Mouse (Mus musculus) liver, embryonic 14.5 days (tissue): Measurements from ENCODE around the gene Shtn1. TPM values are rescaled to one million over a fixed set of nuclear protein-coding genes. Genes with fewer than 3 reads are reported as not detected.

Experiments used
- ATAC-seq: fragments of 200-750 bp; cut with Nextera tagmentation; 2 replicates; pipeline ENCODE4 v1.8.0; 2017; ENCODE audit warnings: moderate number of reproducible peaks, mild to moderate bottlenecking, moderate library complexity; ENCODE audit not compliant: insufficient read depth
- DNase-seq, 3 experiments: peaks; one replicate each; pipeline ENCODE4 v3.0.0-alpha.2; 2012 to 2013; ENCODE audit warnings: low read depth in 3 of 3, low spot score in 3 of 3
- H3K27ac ChIP-seq: fragments of 300-500 bp; sonication (generic); 2 replicates; pipeline ENCODE4 v1.5.1; 2014; ENCODE audit warnings: moderate library complexity, mild to moderate bottlenecking, control low read depth, inconsistent platforms
- H3K27me3 ChIP-seq: fragments of 300-500 bp; sonication (generic); 2 replicates; pipeline ENCODE4 v1.6.1; 2014; ENCODE audit warnings: mild to moderate bottlenecking, low read length, moderate library complexity; ENCODE audit not compliant: control insufficient read depth, insufficient read depth
- H3K36me3 ChIP-seq: fragments of 300-500 bp; sonication (generic); replicated peaks from 2 replicates; pipeline ENCODE4 v1.6.1; 2014; ENCODE audit warnings: low read depth; ENCODE audit not compliant: control insufficient read depth, insufficient read depth
- H3K4me1 ChIP-seq, 2 experiments: fragments of 200-500 bp in 1 of 2; fragments of 300-500 bp in 1 of 2; sonication (generic) in 1 of 2; replicated peaks; 2 replicates each; pipeline ENCODE4 v1.6.1; 2012 to 2014; ENCODE audit warnings: antibody characterized with exemption in 1 of 2, inconsistent platforms in 1 of 2, low read length in 1 of 2; ENCODE audit not compliant: control insufficient read depth in 2 of 2, insufficient read depth in 2 of 2
- H3K4me2 ChIP-seq: fragments of 300-500 bp; sonication (generic); 2 replicates; pipeline ENCODE4 v1.6.1; 2014; ENCODE audit warnings: low read depth, mild to moderate bottlenecking, control low read depth, moderate library complexity
- H3K4me3 ChIP-seq, 2 experiments: fragments of 200-500 bp in 1 of 2; fragments of 300-500 bp in 1 of 2; sonication (generic) in 1 of 2; 2 replicates each; pipeline ENCODE4 v1.5.1; 2012 to 2014; ENCODE audit warnings: low read depth in 2 of 2, low read length in 2 of 2, mild to moderate bottlenecking in 2 of 2, control low read depth in 1 of 2, inconsistent platforms in 1 of 2, moderate library complexity in 1 of 2; ENCODE audit not compliant: insufficient read depth in 1 of 2
- H3K9ac ChIP-seq: fragments of 300-500 bp; sonication (generic); replicated peaks from 2 replicates; pipeline ENCODE4 v1.6.1; 2014; ENCODE audit warnings: mild to moderate bottlenecking, control low read depth, moderate library complexity
- H3K9me3 ChIP-seq: fragments of 300-500 bp; sonication (generic); 2 replicates; pipeline ENCODE4 v1.6.1; 2016; ENCODE audit warnings: low read length, mixed read lengths; ENCODE audit not compliant: control insufficient read depth
- CTCF ChIP-seq: IDR thresholded peaks from 2 replicates; pipeline ENCODE4 v1.5.1; 2016; ENCODE audit warnings: antibody characterized with exemption, low read depth, control low read depth
- EP300 ChIP-seq: IDR thresholded peaks from 2 replicates; pipeline ENCODE4 v1.6.1; 2016; ENCODE audit warnings: antibody characterized with exemption, low read depth
- WGBS: fragments of 180-500 bp; shearing (Covaris S2); extraction: QIAGEN DNeasy Blood & Tissue Kit; methylation state at CpG from one replicate; pipeline ENCODE4 v1.1.7; 2014; ENCODE audit not compliant: insufficient replicate concordance; 5-methylcytosine and 5-hydroxymethylcytosine counted together
- polyA plus RNA-seq, 2 experiments: library from polyadenylated mRNA; depleted of rRNA in 1 of 2; stranded (reverse) in 1 of 2; unstranded in 1 of 2; fragments of >200 nt; fragmentation: Nextera tagmentation in 1 of 2; extraction: Ambion mirVana in 1 of 2; gene quantifications; 2 replicates each; pipeline versions ENCODE4 v1.2.1 to v1.2.3; 2012 to 2014

Gene Shtn1
- polyA plus RNA-seq, 2 experiments: 0.41 to 0.57 TPM

- no peaks in the 10 kb centered on the region for H3K27me3 ChIP-seq
- H3K9ac ChIP-seq: no peak overlapping the region
- H3K27ac ChIP-seq: no peak overlapping the region
- no peak for TF ChIP-seq EP300
- TF ChIP-seq CTCF: no peak
- no peaks in the 10 kb centered on the region for H3K36me3 ChIP-seq
- H3K4me3 ChIP-seq: no peak overlapping the region
- ATAC-seq (no peak), DNase-seq (no peak)
- 63% methylated on average over 5 of the region's 5 CpGs for WGBS
- no peaks in the 10 kb centered on the region for H3K9me3 ChIP-seq
- no peak overlapping the region for H3K4me2 ChIP-seq
- no peaks in the 10 kb centered on the region for H3K4me1 ChIP-seq
Measured at GRCm38 (mm10) chr19:59064616-59065015, 11.3 kb downstream of the Shtn1 start.

DNA sequence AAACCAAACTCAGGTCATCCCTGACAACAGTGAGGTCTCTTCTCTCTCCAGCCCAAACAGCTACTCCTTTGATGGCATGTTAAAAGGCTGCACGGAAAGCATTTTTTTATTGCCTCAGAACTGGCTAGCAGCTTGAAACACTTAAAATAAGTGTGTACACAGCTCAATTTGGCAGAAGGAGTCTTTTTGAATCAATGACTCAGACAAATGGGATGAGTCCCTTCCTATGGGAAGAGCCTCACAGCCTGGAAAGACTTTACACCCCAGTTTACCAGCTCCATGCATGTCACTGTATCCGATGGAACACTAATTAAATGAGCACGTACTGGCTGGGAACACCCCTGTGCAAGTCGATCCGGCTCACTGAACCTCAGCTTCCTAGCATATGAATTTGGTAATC lies 12.3 kb downstream of the Shtn1 start:
- no peaks in the 10 kb centered on the region for H3K27me3 ChIP-seq
- 78% methylated on average over 5 of the region's 5 CpGs for WGBS
- DNase-seq: no peak

DNA sequence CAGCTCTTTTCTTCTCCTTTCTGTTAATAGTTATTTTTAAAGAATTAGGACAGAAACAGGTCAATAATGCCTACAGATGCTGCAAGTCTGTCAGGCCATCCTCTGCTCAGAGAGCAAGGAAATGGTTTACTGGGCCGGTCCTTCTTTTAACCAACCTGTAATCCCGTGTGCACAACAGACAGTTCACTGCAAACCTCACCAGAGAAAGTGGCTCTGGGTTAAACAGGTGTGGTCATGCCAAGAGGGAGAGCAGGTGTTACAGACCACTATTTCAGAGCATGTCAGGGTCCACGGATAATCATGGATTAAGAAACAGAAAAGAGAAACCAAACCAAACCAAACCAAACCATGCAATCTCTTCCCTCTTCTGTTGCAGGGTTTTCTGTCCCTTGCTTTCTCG lies 17.8 kb downstream of the Shtn1 start:
- Histone ChIP-seq H3K9me3 (no peaks in the 10 kb centered on the region), H3K4me3 (no peak overlapping the region), H3K4me2 (no peak overlapping the region), H3K36me3 (no peaks in the 10 kb centered on the region), H3K27ac (no peak overlapping the region), H3K27me3 (no peaks in the 10 kb centered on the region), H3K4me1 (no peaks in the 10 kb centered on the region), H3K9ac (no peak overlapping the region)
- WGBS: 58% methylated on average over 4 of the region's 4 CpGs
- ATAC-seq (no peak), DNase-seq (no peak)
- no peak for TF ChIP-seq EP300
- TF ChIP-seq CTCF: no peak

More for the DNA sequence above, 12.3 kb downstream of the Shtn1 start:
- H3K27ac ChIP-seq: no peak overlapping the region
- no peak overlapping the region for H3K4me3 ChIP-seq
- no peaks in the 10 kb centered on the region for H3K4me1 ChIP-seq
- H3K4me2 ChIP-seq: no peak overlapping the region
- H3K9ac ChIP-seq: no peak overlapping the region
- H3K9me3 ChIP-seq: no peaks in the 10 kb centered on the region
- ATAC-seq: no peak
- H3K36me3 ChIP-seq: no peaks in the 10 kb centered on the region
- no peak for TF ChIP-seq CTCF
- no peak for TF ChIP-seq EP300

- no peak for ATAC-seq
- Histone ChIP-seq H3K9me3 (no peaks in the 10 kb centered on the region), H3K4me1 (no peaks in the 10 kb centered on the region), H3K9ac (no peak overlapping the region), H3K4me2 (no peak overlapping the region), H3K27me3 (no peaks in the 10 kb centered on the region), H3K27ac (no peak overlapping the region), H3K36me3 (no peaks in the 10 kb centered on the region), H3K4me3 (no peak overlapping the region)
- WGBS: 9% methylated on average over 5 of the region's 5 CpGs
- no peak for TF ChIP-seq EP300
- TF ChIP-seq CTCF: no peak
- no peak for DNase-seq
Measured at GRCm38 (mm10) chr19:59057366-59057765, 18.5 kb downstream of the Shtn1 start.

DNA sequence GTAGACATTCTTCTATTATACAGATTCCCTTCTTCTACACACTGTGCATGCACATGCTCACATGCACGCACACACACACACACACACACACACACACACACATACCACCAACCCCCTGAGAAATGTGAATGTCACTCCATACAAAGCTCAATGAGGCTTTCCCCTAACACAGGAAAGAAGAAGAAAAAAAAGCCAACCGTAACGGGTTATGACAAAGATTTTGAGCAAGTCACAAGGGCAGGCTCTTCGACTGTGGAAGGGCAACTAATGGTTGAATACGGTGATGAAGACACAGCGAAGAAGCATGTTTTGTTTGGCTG lies 21.3 kb downstream of the Shtn1 start:
- TF ChIP-seq EP300: no peak
- TF ChIP-seq CTCF: no peak
- no peak overlapping the region for H3K4me3 ChIP-seq
- ATAC-seq (no peak), DNase-seq (no peak)
- no peaks in the 10 kb centered on the region for H3K36me3 ChIP-seq
- no peaks in the 10 kb centered on the region for H3K27me3 ChIP-seq
- no peak overlapping the region for H3K9ac ChIP-seq
- WGBS: 62% methylated on average over 6 of the region's 6 CpGs
- no peak overlapping the region for H3K4me2 ChIP-seq
- H3K9me3 ChIP-seq: no peaks in the 10 kb centered on the region
- no peaks in the 10 kb centered on the region for H3K4me1 ChIP-seq
- no peak overlapping the region for H3K27ac ChIP-seq
